Mouse (Mus musculus): ENCODE measurements around the gene Wbp11. TPM values are rescaled to one million over a fixed set of nuclear protein-coding genes. Genes with fewer than 3 reads are reported as not detected.

Gene Wbp11
- polyA plus RNA-seq, 1 experiment from 2014 or later = 154 TPM

DNA sequence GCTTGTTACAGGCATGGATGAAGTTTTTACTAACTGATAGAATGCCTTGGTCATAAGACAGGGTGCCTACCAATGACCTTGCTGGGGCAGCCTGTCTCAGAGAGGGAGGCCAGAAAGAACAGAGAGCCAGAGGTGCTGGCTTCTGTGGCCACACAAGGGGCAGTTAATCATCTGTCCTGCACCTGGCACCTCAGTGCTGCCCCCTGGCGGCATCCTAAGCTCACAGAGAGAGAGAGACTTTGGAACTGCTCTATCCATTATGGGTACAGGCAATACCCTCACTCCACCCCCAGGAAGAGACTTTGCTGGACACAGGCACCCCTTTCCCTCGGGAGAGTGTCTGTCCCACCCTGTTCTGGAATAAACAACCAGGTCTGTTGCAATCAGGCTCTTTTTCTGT lies 19.8 kb upstream of the Wbp11 start:
- Histone ChIP-seq H3K4me2 (no peak overlapping the region), H3K27ac (ENCODE audit: low read depth, low read length) (no peak overlapping the region), H3K4me3 (ENCODE audit: low read depth, low read length) (no peak overlapping the region), H3K9me3 (ENCODE audit: control insufficient read depth, low read length) (no peaks in the 10 kb centered on the region), H3K27me3 (ENCODE audit: control insufficient read depth, insufficient read depth, low read length) (no peaks in the 10 kb centered on the region), H3K9ac (ENCODE audit: low read length) (no peak overlapping the region), H3K36me3 (ENCODE audit: control insufficient read depth, insufficient read depth, low read length) (no peaks in the 10 kb centered on the region), H3K4me1 (ENCODE audit: control insufficient read depth, insufficient read depth, low read length) (no peaks in the 10 kb centered on the region)
- 28% methylated on average over 2 of the region's 2 CpGs for WGBS
- no peak for ATAC-seq (ENCODE audit: low FRiP score)
- DNase-seq (ENCODE audit: low spot score, missing footprints) = peak; percentile 86

DNA sequence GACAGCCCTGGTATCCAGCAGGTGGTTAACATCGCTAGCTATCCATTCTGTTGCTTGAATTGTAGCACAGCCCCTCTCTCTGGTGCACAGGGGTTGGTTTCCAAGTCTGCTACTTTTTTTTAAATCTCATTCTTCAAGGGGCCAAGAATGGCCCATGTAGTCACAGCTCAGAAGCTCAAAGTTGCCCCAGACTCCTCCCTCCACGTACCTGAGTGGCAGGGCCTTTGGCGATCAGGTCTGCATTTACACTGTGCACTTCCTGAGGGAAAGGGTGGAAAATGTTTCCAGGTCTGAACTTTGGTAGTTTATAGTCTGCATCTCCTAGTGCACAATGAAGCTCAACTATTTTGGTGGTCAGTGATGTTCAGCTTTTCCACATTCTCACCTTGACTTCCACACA lies 19.2 kb upstream of the Wbp11 start:
- no peak overlapping the region for H3K4me3 ChIP-seq (ENCODE audit: low read depth, low read length)
- WGBS = 94% methylated on average over 3 of the region's 3 CpGs
- no peak for ATAC-seq (ENCODE audit: low FRiP score)

DNA sequence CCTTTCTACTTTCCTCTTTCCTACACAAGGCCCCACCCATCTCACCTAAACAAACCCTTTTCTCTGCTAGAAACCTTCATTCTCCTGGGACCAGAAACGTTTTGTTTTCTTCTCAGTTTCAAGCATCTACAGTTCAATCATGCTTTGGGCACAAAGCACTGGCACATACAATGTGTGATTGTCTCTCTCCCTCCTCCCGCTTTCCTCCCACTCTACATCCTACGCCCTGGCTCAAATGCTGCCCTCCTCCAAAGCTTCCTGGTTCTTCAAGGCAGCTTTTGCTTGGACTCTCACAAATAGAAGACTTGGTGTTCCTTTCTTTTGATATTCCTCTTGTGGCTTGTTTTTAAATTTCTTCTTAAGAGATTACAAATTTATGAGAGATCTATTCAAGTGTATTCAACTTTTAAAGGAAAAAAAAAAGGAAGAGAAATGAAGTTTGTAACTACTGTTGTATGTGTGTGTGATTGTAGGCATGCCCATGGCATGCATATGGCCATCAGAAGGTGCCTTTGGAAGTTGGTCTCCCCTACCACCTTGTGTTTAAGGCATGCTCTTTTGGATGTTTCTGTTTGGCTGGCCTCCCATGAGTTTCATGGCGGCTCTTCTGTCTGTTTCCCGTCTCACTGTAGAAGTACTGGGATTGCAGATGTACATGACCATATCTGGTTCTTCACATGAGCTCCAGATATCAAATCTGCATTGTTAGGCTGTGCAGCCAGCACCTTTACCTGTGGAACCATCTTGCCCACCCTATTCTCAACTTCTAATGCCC lies 17.9 kb upstream of the Wbp11 start:
- Histone ChIP-seq H3K9ac (ENCODE audit: low read length) (no peak overlapping the region), H3K4me2 (no peak overlapping the region), H3K27ac (ENCODE audit: low read depth, low read length) (no peak overlapping the region), H3K4me1 (ENCODE audit: control insufficient read depth, insufficient read depth, low read length) (no peaks in the 10 kb centered on the region), H3K4me3 (ENCODE audit: low read depth, low read length) (no peak overlapping the region), H3K36me3 (ENCODE audit: control insufficient read depth, insufficient read depth, low read length) (no peaks in the 10 kb centered on the region), H3K27me3 (ENCODE audit: control insufficient read depth, insufficient read depth, low read length) (no peaks in the 10 kb centered on the region), H3K9me3 (ENCODE audit: control insufficient read depth, low read length) (no peaks in the 10 kb centered on the region)
- peak; percentile 51 for DNase-seq (ENCODE audit: low spot score, missing footprints)
- 80% methylated on average over 5 of the region's 5 CpGs for WGBS
- no peak for ATAC-seq (ENCODE audit: low FRiP score)

More for the DNA sequence above, 19.2 kb upstream of the Wbp11 start:
- H3K27me3 ChIP-seq (ENCODE audit: control insufficient read depth, insufficient read depth, low read length) = no peaks in the 10 kb centered on the region
- H3K9me3 ChIP-seq (ENCODE audit: control insufficient read depth, low read length) = no peaks in the 10 kb centered on the region
- peak; percentile 82 for DNase-seq (ENCODE audit: low spot score, missing footprints)
- H3K36me3 ChIP-seq (ENCODE audit: control insufficient read depth, insufficient read depth, low read length) = no peaks in the 10 kb centered on the region
- no peak overlapping the region for H3K27ac ChIP-seq (ENCODE audit: low read depth, low read length)
- no peak overlapping the region for H3K4me2 ChIP-seq
- no peaks in the 10 kb centered on the region for H3K4me1 ChIP-seq (ENCODE audit: control insufficient read depth, insufficient read depth, low read length)
- H3K9ac ChIP-seq (ENCODE audit: low read length) = no peak overlapping the region

DNA sequence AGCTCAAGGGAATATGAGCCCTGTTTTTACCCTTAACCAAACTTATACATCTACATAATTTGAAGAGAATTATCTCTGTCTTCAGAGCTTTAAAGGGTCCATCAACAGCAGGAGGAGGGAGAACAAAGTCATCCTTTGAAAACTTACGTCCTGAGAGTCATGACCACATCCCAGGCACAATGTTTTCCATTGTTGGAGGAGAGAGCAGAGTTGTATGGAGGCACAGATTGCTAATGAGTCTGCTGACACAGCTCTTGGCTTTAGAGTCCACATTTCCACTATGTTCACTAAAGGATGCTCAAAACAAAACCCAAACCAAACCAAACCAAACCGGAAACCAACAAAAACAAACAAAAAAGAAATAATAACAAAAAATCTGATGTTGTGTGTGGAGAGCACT lies 16.9 kb upstream of the Wbp11 start:
- DNase-seq (ENCODE audit: low spot score, missing footprints) (no peak), ATAC-seq (ENCODE audit: low FRiP score) (no peak)
- H3K27ac ChIP-seq (ENCODE audit: low read depth, low read length) = no peak overlapping the region
- H3K9ac ChIP-seq (ENCODE audit: low read length) = no peak overlapping the region
- 65% methylated on average over 2 of the region's 2 CpGs for WGBS
- no peaks in the 10 kb centered on the region for H3K9me3 ChIP-seq (ENCODE audit: control insufficient read depth, low read length)
- no peaks in the 10 kb centered on the region for H3K4me1 ChIP-seq (ENCODE audit: control insufficient read depth, insufficient read depth, low read length)
- H3K27me3 ChIP-seq (ENCODE audit: control insufficient read depth, insufficient read depth, low read length) = no peaks in the 10 kb centered on the region
- H3K4me3 ChIP-seq (ENCODE audit: low read depth, low read length) = no peak overlapping the region
- no peak overlapping the region for H3K4me2 ChIP-seq
- no peaks in the 10 kb centered on the region for H3K36me3 ChIP-seq (ENCODE audit: control insufficient read depth, insufficient read depth, low read length)

DNA sequence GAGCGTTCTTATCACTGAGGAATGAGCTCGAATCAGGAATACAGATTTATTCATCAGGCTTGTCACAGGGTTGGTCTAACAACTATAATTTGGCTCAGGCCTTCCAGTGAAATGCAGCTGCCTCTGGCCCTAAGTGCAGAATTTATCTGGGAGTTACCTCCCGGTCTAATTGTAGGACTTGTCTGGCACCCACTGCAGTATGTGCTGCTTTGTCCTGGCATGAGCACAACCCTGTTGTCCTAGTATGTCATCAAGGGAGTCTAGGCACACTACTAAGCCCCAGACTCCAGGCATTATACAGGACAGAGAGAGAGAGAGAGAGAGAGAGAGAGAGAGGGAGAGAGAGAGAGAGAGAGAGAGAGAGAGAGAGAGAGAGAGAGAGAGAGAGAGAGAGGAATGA lies 9.3 kb upstream of the Wbp11 start:
- H3K9me3 ChIP-seq (ENCODE audit: control insufficient read depth, low read length) = no peaks in the 10 kb centered on the region
- H3K27me3 ChIP-seq (ENCODE audit: control insufficient read depth, insufficient read depth, low read length) = no peaks in the 10 kb centered on the region
- no peak overlapping the region for H3K4me2 ChIP-seq
- no peaks in the 10 kb centered on the region for H3K36me3 ChIP-seq (ENCODE audit: control insufficient read depth, insufficient read depth, low read length)
- H3K27ac ChIP-seq (ENCODE audit: low read depth, low read length) = no peak overlapping the region
- no peaks in the 10 kb centered on the region for H3K4me1 ChIP-seq (ENCODE audit: control insufficient read depth, insufficient read depth, low read length)
- ATAC-seq (ENCODE audit: low FRiP score) (no peak), DNase-seq (ENCODE audit: low spot score, missing footprints) (no peak)
- no peak overlapping the region for H3K9ac ChIP-seq (ENCODE audit: low read length)
- 80% methylated on average over 3 of the region's 3 CpGs for WGBS
- no peak overlapping the region for H3K4me3 ChIP-seq (ENCODE audit: low read depth, low read length)

DNA sequence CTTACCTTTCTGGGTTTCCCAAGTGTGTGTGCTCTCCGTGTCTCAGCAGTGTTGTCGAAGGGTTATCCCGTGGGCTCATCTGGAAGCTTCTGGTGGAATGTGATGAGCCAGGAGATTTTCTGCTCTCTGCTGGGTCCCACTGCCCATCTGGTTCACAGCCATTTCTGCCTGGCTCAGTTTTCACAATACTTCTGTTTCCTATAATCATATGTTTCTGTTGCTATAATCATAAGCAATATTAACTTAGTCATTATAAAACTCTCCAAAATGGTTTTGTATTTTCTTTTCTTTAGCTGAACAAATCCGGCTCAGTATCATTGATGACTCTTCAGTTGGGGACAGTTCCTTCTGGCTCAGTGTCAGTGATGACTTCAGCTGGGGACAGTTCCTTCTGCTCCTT lies 7.3 kb upstream of the Wbp11 start, which contains the start of gene Smco3:
Smco3 (minus strand) TSS at position 101 of the 400 bp plus-strand sequence.
- Histone ChIP-seq H3K27ac (ENCODE audit: low read depth, low read length) (no peak within 1 kb of the TSS), H3K4me2 (no peak within 1 kb of the TSS), H3K4me1 (ENCODE audit: control insufficient read depth, insufficient read depth, low read length) (no peaks in the 10 kb centered on the region), H3K9ac (ENCODE audit: low read length) (no peak within 1 kb of the TSS), H3K4me3 (ENCODE audit: low read depth, low read length) (no peak within 1 kb of the TSS), H3K9me3 (ENCODE audit: control insufficient read depth, low read length) (no peaks in the 10 kb centered on the region), H3K27me3 (ENCODE audit: control insufficient read depth, insufficient read depth, low read length) (no peaks in the 10 kb centered on the region), H3K36me3 (ENCODE audit: control insufficient read depth, insufficient read depth, low read length) (no peaks in the 10 kb centered on the region)
- DNase-seq (ENCODE audit: low spot score, missing footprints) = no peak
- 59% methylated on average over 4 of the region's 4 CpGs for WGBS
- ATAC-seq (ENCODE audit: low FRiP score) = no peak

DNA sequence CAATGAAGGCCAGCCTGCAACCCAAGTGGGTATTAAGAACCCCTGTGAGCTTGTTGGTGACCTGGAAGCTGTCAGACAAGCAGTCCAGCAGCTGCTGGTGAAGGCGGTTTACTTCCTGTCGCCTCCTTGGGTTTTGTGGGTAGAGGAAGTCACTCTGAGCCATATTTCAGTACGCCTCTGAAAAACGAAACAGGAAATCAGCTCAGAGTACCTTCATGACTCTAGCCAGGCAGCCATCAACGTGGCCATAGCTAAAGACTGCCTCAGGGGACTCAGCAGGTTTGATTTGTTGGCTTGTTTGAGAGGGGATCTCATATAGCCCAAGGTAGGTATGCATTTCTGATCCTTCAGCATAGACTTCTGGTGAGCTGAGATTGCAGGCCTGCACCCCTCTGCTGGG lies 3.7 kb upstream of the Wbp11 start:
- ATAC-seq (ENCODE audit: low FRiP score) (no peak), DNase-seq (ENCODE audit: low spot score, missing footprints) (no peak)
- H3K27me3 ChIP-seq (ENCODE audit: control insufficient read depth, insufficient read depth, low read length) = no peaks in the 10 kb centered on the region
- no peaks in the 10 kb centered on the region for H3K36me3 ChIP-seq (ENCODE audit: control insufficient read depth, insufficient read depth, low read length)
- no peak overlapping the region for H3K27ac ChIP-seq (ENCODE audit: low read depth, low read length)
- 76% methylated on average over 5 of the region's 5 CpGs for WGBS
- H3K4me1 ChIP-seq (ENCODE audit: control insufficient read depth, insufficient read depth, low read length) = peaks cover 4% of the 10 kb centered on the region
- H3K9me3 ChIP-seq (ENCODE audit: control insufficient read depth, low read length) = no peaks in the 10 kb centered on the region
- H3K9ac ChIP-seq (ENCODE audit: low read length) = no peak overlapping the region
- no peak overlapping the region for H3K4me2 ChIP-seq
- H3K4me3 ChIP-seq (ENCODE audit: low read depth, low read length) = no peak overlapping the region

DNA sequence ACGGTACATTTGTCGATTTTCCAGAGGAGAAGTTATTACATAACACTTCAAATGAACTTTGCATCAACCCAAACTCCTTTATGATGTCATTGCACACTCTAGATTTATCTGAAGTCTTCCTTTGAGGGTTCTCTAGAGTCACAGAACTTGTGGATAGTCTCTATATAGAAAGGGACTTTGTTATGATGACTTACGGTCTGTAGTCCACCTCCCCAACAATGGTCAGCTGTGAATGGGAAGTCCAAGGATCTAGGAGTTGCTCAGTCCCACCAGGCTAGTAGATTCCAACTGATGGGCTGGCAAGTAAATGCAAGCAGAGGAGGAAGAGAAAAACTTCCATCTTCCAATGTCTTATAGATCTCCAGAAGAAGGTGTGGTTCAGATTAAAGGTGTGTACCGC lies 648 bp upstream of the Wbp11 start:
- peak overlapping the region; percentile 99 for H3K9ac ChIP-seq (ENCODE audit: low read length)
- no peaks in the 10 kb centered on the region for H3K9me3 ChIP-seq (ENCODE audit: control insufficient read depth, low read length)
- WGBS = 34% methylated on average over 4 of the region's 4 CpGs
- H3K27ac ChIP-seq (ENCODE audit: low read depth, low read length) = no peak overlapping the region
- H3K4me3 ChIP-seq (ENCODE audit: low read depth, low read length) = peak overlapping the region; percentile 100
- H3K27me3 ChIP-seq (ENCODE audit: control insufficient read depth, insufficient read depth, low read length) = no peaks in the 10 kb centered on the region
- peaks cover 9% of the 10 kb centered on the region; the same call in 1 of the 2 replicates for H3K36me3 ChIP-seq (ENCODE audit: control insufficient read depth, insufficient read depth, low read length)
- peaks cover 4% of the 10 kb centered on the region for H3K4me1 ChIP-seq (ENCODE audit: control insufficient read depth, insufficient read depth, low read length)
- peak overlapping the region; percentile 50 for H3K4me2 ChIP-seq
- ATAC-seq (ENCODE audit: low FRiP score) (peak; percentile 7; the same call in 1 of the 2 replicates), DNase-seq (ENCODE audit: low spot score, missing footprints) (peak; percentile 86)

DNA sequence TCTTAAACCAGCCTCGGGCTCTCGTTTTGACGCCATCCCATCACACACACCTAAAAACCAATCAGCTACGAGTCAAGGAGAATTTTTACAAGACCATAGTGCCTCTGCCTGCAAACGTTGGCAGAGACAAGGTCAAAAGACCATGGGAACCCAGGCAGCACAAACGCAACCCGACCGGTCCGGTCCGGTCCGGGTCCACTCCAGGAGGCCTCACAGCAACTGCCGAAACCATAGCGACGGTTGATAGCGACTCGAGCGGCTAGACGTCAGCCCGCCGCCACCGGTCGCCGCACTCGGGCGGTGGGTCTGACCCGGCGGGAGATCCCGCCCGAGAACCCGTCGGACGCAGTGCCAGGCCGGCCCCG lies 535 bp downstream of the Wbp11 start, which contains the start of gene BC049715:
BC049715 (plus strand) TSS at position 111 of the 365 bp plus-strand sequence.
- no peaks in the 10 kb centered on the region for H3K27me3 ChIP-seq (ENCODE audit: control insufficient read depth, insufficient read depth, low read length)
- ATAC-seq (ENCODE audit: low FRiP score) (no peak), DNase-seq (ENCODE audit: low spot score, missing footprints) (peak; percentile 88)
- H3K4me3 ChIP-seq (ENCODE audit: low read depth, low read length) = peak within 1 kb of the TSS; percentile 100
- H3K4me1 ChIP-seq (ENCODE audit: control insufficient read depth, insufficient read depth, low read length) = peaks cover 4% of the 10 kb centered on the region
- H3K4me2 ChIP-seq = peak within 1 kb of the TSS; percentile 72
- no peaks in the 10 kb centered on the region for H3K9me3 ChIP-seq (ENCODE audit: control insufficient read depth, low read length)
- under 1% methylated on average over 26 of the region's 34 CpGs for WGBS
- H3K27ac ChIP-seq (ENCODE audit: low read depth, low read length) = peak within 1 kb of the TSS; percentile 48
- H3K9ac ChIP-seq (ENCODE audit: low read length) = peak within 1 kb of the TSS; percentile 99
- H3K36me3 ChIP-seq (ENCODE audit: control insufficient read depth, insufficient read depth, low read length) = peaks cover 14% of the 10 kb centered on the region

Data from midbrain, embryonic 11.5 days (tissue).